Mouse (Mus musculus) liver, adult 2 months (tissue): ENCODE measurements at regions not wholly inside any gene's neighbourhood (a gene's known extent, or its start where the extent isn't known, plus 50 kb on each side); places are given as distances from the start of the nearest gene placed in this dataset.

Experiments
- CTCF ChIP-seq: fragments of 200-500 bp; IDR thresholded peaks from 2 replicates; pipeline ENCODE4 v1.5.1; 2011; ENCODE audit warnings: low read depth, low read length, control low read depth
- POLR2A ChIP-seq: fragments of 200-500 bp; IDR thresholded peaks from 2 replicates; pipeline ENCODE4 v1.6.1; 2011; ENCODE audit warnings: low read length, control low read depth; ENCODE audit not compliant: insufficient read depth; ENCODE audit errors: extremely low read depth

GRCm38 (mm10) chr6:31217060-31217541 lies 181.4 kb upstream of the Mkln1 start:
- TF ChIP-seq CTCF (no peak), POLR2A (0 out of 2 replicates have a peak, but pooled peaks have one; percentile 14)
